Mouse (Mus musculus) megakaryocyte, embryonic 14.5 days (primary cell): ENCODE measurements around the gene Pfn4. TPM values are rescaled to one million over a fixed set of nuclear protein-coding genes. Genes with fewer than 3 reads are reported as not detected.

Experiments
- H3K27me3 ChIP-seq: replicated peaks from 2 replicates; pipeline ENCODE3; 2012; ENCODE audit warnings: inconsistent platforms
- H3K36me3 ChIP-seq: replicated peaks from 2 replicates; pipeline ENCODE3; 2012; ENCODE audit warnings: low read length, inconsistent platforms, mixed read lengths
- H3K4me1 ChIP-seq: 2 replicates; pipeline ENCODE4 v1.6.1; 2012; ENCODE audit warnings: inconsistent platforms
- H3K4me3 ChIP-seq: replicated peaks from 2 replicates; pipeline ENCODE3; 2012; ENCODE audit warnings: moderate library complexity, mild to moderate bottlenecking, inconsistent platforms
- H3K9me3 ChIP-seq: 2 replicates; pipeline ENCODE4 v1.6.1; 2012; ENCODE audit warnings: inconsistent platforms
- FLI1 ChIP-seq: IDR thresholded peaks from 2 replicates; pipeline ENCODE4 v1.6.1; 2012; ENCODE audit warnings: low read length, inconsistent platforms, mixed read lengths
- GATA1 ChIP-seq: IDR thresholded peaks from 3 replicates; pipeline ENCODE4 v1.6.1; 2012; ENCODE audit warnings: mixed read lengths, low read length, inconsistent platforms, borderline replicate concordance
- polyA plus RNA-seq: library from polyadenylated mRNA; stranded (reverse); fragments of >175 nt; gene quantifications from 2 replicates; pipeline ENCODE4 v1.2.3, GENCODE M21; 2012; ENCODE audit warnings: low replicate concordance; ENCODE audit not compliant: insufficient read depth

The Pfn4 gene
- polyA plus RNA-seq, 1 experiment: 0.40 TPM

DNA sequence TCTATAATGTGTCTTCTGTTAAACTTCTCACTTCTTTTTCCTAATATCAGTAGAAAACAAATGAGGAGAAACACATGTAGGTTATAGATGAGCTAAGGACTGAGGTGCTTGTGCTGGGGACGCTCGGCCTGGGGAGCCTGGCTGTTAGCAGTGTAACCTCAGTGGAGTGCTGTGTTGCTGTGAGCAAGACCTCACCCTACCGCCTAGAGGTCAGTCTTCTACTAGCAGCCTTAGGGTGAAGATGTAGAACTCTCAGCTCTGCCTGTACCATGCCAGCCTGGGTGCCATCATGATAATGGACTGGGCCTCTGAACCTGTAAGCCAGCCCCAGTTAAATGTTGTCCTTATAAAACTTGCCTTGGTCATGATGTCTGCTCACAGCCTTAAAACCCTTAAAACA is 58.4 kb downstream of the Pfn4 start:
- Histone ChIP-seq H3K36me3 (peaks cover 94% of the 10 kb centered on the region), H3K27me3 (no peaks in the 10 kb centered on the region), H3K9me3 (no peaks in the 10 kb centered on the region), H3K4me3 (no peak overlapping the region), H3K4me1 (peaks cover 10% of the 10 kb centered on the region)
- TF ChIP-seq FLI1 (no peak), GATA1 (no peak)

Other genes with a start within 250 kb of the Pfn4 start
- gene Itsn2, start 176.4 kb upstream of the Pfn4 start, polyA plus RNA-seq: 8.9 and 11.5 TPM in 2 replicates
- not detected in 2 replicates for gene Gm3625, start 176.1 kb upstream of the Pfn4 start, polyA plus RNA-seq
- gene Fam228a, start 30.6 kb upstream of the Pfn4 start, polyA plus RNA-seq: not detected in 2 replicates
- 1.2 TPM in 1 of 2 replicates, not detected in the other for gene Fam228b, start 245 bp downstream of the Pfn4 start, polyA plus RNA-seq
- gene Sf3b6, start 48.5 kb downstream of the Pfn4 start, polyA plus RNA-seq: 15.8 TPM in 1 of 2 replicates, not detected in the other
- gene Fkbp1b, start 72.6 kb downstream of the Pfn4 start, polyA plus RNA-seq: 3.8 and 15.5 TPM in 2 replicates
- 1.00 TPM in 1 of 2 replicates, not detected in the other for gene Wdcp, start 74.3 kb downstream of the Pfn4 start, polyA plus RNA-seq
- gene Mfsd2b, start 105.3 kb downstream of the Pfn4 start, polyA plus RNA-seq: 312 and 347 TPM in 2 replicates
- 2.5 and 10.4 TPM in 2 replicates for gene Ubxn2a, start 138.7 kb downstream of the Pfn4 start, polyA plus RNA-seq
- 1.4 and 7.0 TPM in 2 replicates for gene Atad2b, start 148.3 kb downstream of the Pfn4 start, polyA plus RNA-seq